Mouse (Mus musculus) retina, postnatal 1 day (tissue): ENCODE data around the gene Glyr1.

Experiments used
- DNase-seq: peaks from one replicate; pipeline ENCODE4 v3.0.0-alpha.2; 2012

The Glyr1 gene

GRCm38 (mm10) chr16:5049774-5050234 lies at the start of gene Glyr1, which contains the start of gene Ubn1:
TSS of gene Glyr1 (minus strand) at chr16:5049863.
TSS of gene Ubn1 (plus strand) at chr16:5050057.
- peak; percentile 100 for DNase-seq

GRCm38 (mm10) chr16:5096504-5096903 lies 46.8 kb upstream of the Glyr1 start:
- DNase-seq = no peak

GRCm38 (mm10) chr16:5093285-5093684 lies 43.6 kb upstream of the Glyr1 start:
- DNase-seq = no peak

GRCm38 (mm10) chr16:5089021-5089420 lies 39.4 kb upstream of the Glyr1 start:
- no peak for DNase-seq

GRCm38 (mm10) chr16:5086179-5086578 lies 36.5 kb upstream of the Glyr1 start:
- no peak for DNase-seq

- no peak for DNase-seq
Observed at GRCm38 (mm10) chr16:5085196-5085595, 35.5 kb upstream of the Glyr1 start.

- no peak for DNase-seq
Observed at GRCm38 (mm10) chr16:5074341-5074740, 24.7 kb upstream of the Glyr1 start.

- DNase-seq = no peak
Observed at GRCm38 (mm10) chr16:5071974-5072373, 22.3 kb upstream of the Glyr1 start.

- DNase-seq = no peak
Observed at GRCm38 (mm10) chr16:5070321-5070720, 20.7 kb upstream of the Glyr1 start.

GRCm38 (mm10) chr16:5063472-5063871 lies 13.8 kb upstream of the Glyr1 start:
- no peak for DNase-seq

GRCm38 (mm10) chr16:5058114-5058513 lies 8.5 kb upstream of the Glyr1 start:
- DNase-seq = peak; percentile 37

- DNase-seq = peak; percentile 83
Observed at GRCm38 (mm10) chr16:5050251-5051110, 818 bp upstream of the Glyr1 start.

- DNase-seq = no peak
Observed at GRCm38 (mm10) chr16:5049182-5049773, 385 bp downstream of the Glyr1 start.

- DNase-seq = no peak
Observed at GRCm38 (mm10) chr16:5045322-5045721, 4.3 kb downstream of the Glyr1 start.

GRCm38 (mm10) chr16:5036649-5037234 lies 12.9 kb downstream of the Glyr1 start:
- DNase-seq = no peak

GRCm38 (mm10) chr16:5035591-5035990 lies 14.1 kb downstream of the Glyr1 start:
- no peak for DNase-seq

- peak; percentile 8 for DNase-seq
Observed at GRCm38 (mm10) chr16:5029847-5030246, 19.8 kb downstream of the Glyr1 start.

- no peak for DNase-seq
Observed at GRCm38 (mm10) chr16:5024021-5024420, 25.6 kb downstream of the Glyr1 start.

GRCm38 (mm10) chr16:5014578-5014977 lies 35.1 kb downstream of the Glyr1 start:
- no peak for DNase-seq

GRCm38 (mm10) chr16:5013054-5013838 lies 36.4 kb downstream of the Glyr1 start, which contains the start of gene Rogdi:
TSS of gene Rogdi (minus strand) at chr16:5013553.
- DNase-seq = peak; percentile 100

GRCm38 (mm10) chr16:5012036-5013005 lies 37.3 kb downstream of the Glyr1 start:
- no peak for DNase-seq

GRCm38 (mm10) chr16:5011285-5011684 lies 38.4 kb downstream of the Glyr1 start:
- no peak for DNase-seq
